Mouse (Mus musculus) T-cell, adult 2 months (primary cell): ENCODE results near the gene Cdkl1.

ENCODE experiments used
- DNase-seq: peaks from one replicate; pipeline ENCODE4 v3.0.0; 2022; ENCODE audit warnings: low spot score

The Cdkl1 gene

GRCm38 (mm10) chr12:69790530-69791505 is at the start of gene Cdkl1:
Gene Cdkl1 (minus strand): TSS chr12:69791267.
- DNase-seq = peak; percentile 38

GRCm38 (mm10) chr12:69838376-69838775 is 47.3 kb upstream of the Cdkl1 start:
- DNase-seq = peak; percentile 15

GRCm38 (mm10) chr12:69833982-69834604 is 43.0 kb upstream of the Cdkl1 start:
- DNase-seq = no peak

- DNase-seq = no peak
These were observed 40.3 kb upstream of the Cdkl1 start for GRCm38 (mm10) chr12:69831239-69831910.

- no peak for DNase-seq
These were observed 37.1 kb upstream of the Cdkl1 start for GRCm38 (mm10) chr12:69828214-69828613.

- DNase-seq = no peak
These were observed 34.0 kb upstream of the Cdkl1 start for GRCm38 (mm10) chr12:69824881-69825597.

GRCm38 (mm10) chr12:69814272-69814671 is 23.2 kb upstream of the Cdkl1 start:
- DNase-seq = no peak

- no peak for DNase-seq
These were observed 22.5 kb upstream of the Cdkl1 start for GRCm38 (mm10) chr12:69813596-69813995.

GRCm38 (mm10) chr12:69812986-69813385 is 21.9 kb upstream of the Cdkl1 start:
- DNase-seq = no peak

GRCm38 (mm10) chr12:69811976-69812375 is 20.9 kb upstream of the Cdkl1 start:
- no peak for DNase-seq

- no peak for DNase-seq
These were observed 18.4 kb upstream of the Cdkl1 start for GRCm38 (mm10) chr12:69809439-69809838.

GRCm38 (mm10) chr12:69807399-69807985 is 16.4 kb upstream of the Cdkl1 start:
- no peak for DNase-seq

- DNase-seq = no peak
These were observed 14.1 kb upstream of the Cdkl1 start for GRCm38 (mm10) chr12:69805148-69805547.

GRCm38 (mm10) chr12:69804393-69805070 is 13.5 kb upstream of the Cdkl1 start:
- DNase-seq = no peak

- no peak for DNase-seq
These were observed 12.1 kb upstream of the Cdkl1 start for GRCm38 (mm10) chr12:69803196-69803595.

- DNase-seq = no peak
These were observed 9.5 kb upstream of the Cdkl1 start for GRCm38 (mm10) chr12:69800586-69800985.

GRCm38 (mm10) chr12:69796311-69796710 is 5.2 kb upstream of the Cdkl1 start:
- DNase-seq = no peak

- DNase-seq = no peak
These were observed 1.1 kb downstream of the Cdkl1 start for GRCm38 (mm10) chr12:69789766-69790529.

- no peak for DNase-seq
These were observed 2.7 kb downstream of the Cdkl1 start for GRCm38 (mm10) chr12:69788380-69788779.

GRCm38 (mm10) chr12:69785471-69785870 is 5.6 kb downstream of the Cdkl1 start:
- DNase-seq = no peak
